Mouse (Mus musculus) myocyte (in vitro differentiated cells): ENCODE measurements around the gene Trpv2.

ENCODE experiments used
- CEBPB ChIP-seq: IDR thresholded peaks from 2 replicates; pipeline ENCODE4 v1.6.1; 2011; ENCODE audit warnings: mild to moderate bottlenecking, moderate library complexity; ENCODE audit not compliant: poor library complexity, insufficient read depth, severe bottlenecking
- E2F4 ChIP-seq: IDR thresholded peaks from one replicate; pipeline ENCODE4 v1.6.1; 2011; ENCODE audit warnings: mild to moderate bottlenecking, control low read depth, moderate library complexity; ENCODE audit not compliant: insufficient read depth
- MAX ChIP-seq: IDR thresholded peaks from one replicate; pipeline ENCODE4 v1.6.1; 2011; ENCODE audit warnings: low read depth, mild to moderate bottlenecking, control low read depth
- MYOD1 ChIP-seq, 3 experiments: IDR thresholded peaks; one replicate each; pipeline ENCODE4 v1.6.1; 2011; ENCODE audit warnings: control low read depth in 2 of 3, low read depth in 2 of 3, mild to moderate bottlenecking in 2 of 3, moderate library complexity in 1 of 3; ENCODE audit not compliant: insufficient read length in 2 of 3, control insufficient read depth in 1 of 3
- MYOG ChIP-seq, 3 experiments: IDR thresholded peaks; one replicate each; pipeline ENCODE4 v1.6.1; 2011; ENCODE audit warnings: control low read depth in 2 of 3, low read depth in 2 of 3, mild to moderate bottlenecking in 2 of 3; ENCODE audit not compliant: insufficient read length in 2 of 3, control insufficient read depth in 1 of 3, insufficient read depth in 1 of 3
- POLR2A ChIP-seq: IDR thresholded peaks from one replicate; pipeline ENCODE4 v1.6.1; 2011; ENCODE audit warnings: low read depth, mild to moderate bottlenecking, control low read depth, moderate library complexity; ENCODE audit not compliant: insufficient read length
- REST ChIP-seq: IDR thresholded peaks from one replicate; pipeline ENCODE4 v1.6.1; 2011; ENCODE audit warnings: mild to moderate bottlenecking, control low read depth, moderate library complexity; ENCODE audit not compliant: insufficient read depth, insufficient read length
- SRF ChIP-seq: IDR thresholded peaks from one replicate; pipeline ENCODE4 v1.6.1; 2011; ENCODE audit warnings: low read depth; ENCODE audit not compliant: control insufficient read depth, insufficient read length
- TCF12 ChIP-seq: IDR thresholded peaks from one replicate; pipeline ENCODE4 v1.6.1; 2011; ENCODE audit warnings: mild to moderate bottlenecking, control low read depth; ENCODE audit not compliant: poor library complexity, insufficient read depth, severe bottlenecking
- USF1 ChIP-seq: IDR thresholded peaks from one replicate; pipeline ENCODE4 v1.6.1; 2011; ENCODE audit warnings: low read depth, mild to moderate bottlenecking, control low read depth, moderate library complexity

GRCm38 (mm10) chr11:62550227-62550685, 24.0 kb upstream of the Trpv2 start:
- TF ChIP-seq POLR2A: no peak
- no peak for TF ChIP-seq REST
- TF ChIP-seq E2F4: no peak
- TF ChIP-seq MAX: peak; percentile 79
- no peak for TF ChIP-seq CEBPB
- no peak for TF ChIP-seq MYOG (IDR thresholded peaks at IDR 0.05; ENCODE audit: control insufficient read depth in 1 of 3, insufficient read depth in 1 of 3, insufficient read length in 2 of 3, low read depth in 2 of 3)
- TF ChIP-seq MYOD1 (IDR thresholded peaks at IDR 0.05; ENCODE audit: control insufficient read depth in 1 of 3, insufficient read length in 2 of 3, low read depth in 2 of 3): no peak
- TF ChIP-seq USF1: peak; percentile 26
- TF ChIP-seq TCF12: no peak
- TF ChIP-seq SRF: no peak
